Mouse (Mus musculus) liver, adult 2 months (tissue): Measurements from ENCODE around the gene Fn1. TPM values are rescaled to one million over a fixed set of nuclear protein-coding genes. Genes with fewer than 3 reads are reported as not detected.

Experiments used
- DNase-seq: peaks from one replicate; pipeline ENCODE4 v3.0.0-alpha.2; 2011; ENCODE audit warnings: low read depth, low spot score; ENCODE audit errors: extremely low read depth
- H3K27ac ChIP-seq: fragments of 200-500 bp; replicated peaks from 2 replicates; pipeline ENCODE4 v1.5.1; 2012; ENCODE audit warnings: low read depth, mild to moderate bottlenecking, control low read depth, inconsistent platforms, low read length; ENCODE audit not compliant: insufficient read depth
- H3K27me3 ChIP-seq: fragments of 200-500 bp; 2 replicates; pipeline ENCODE4 v1.6.1; 2012; ENCODE audit warnings: mild to moderate bottlenecking, moderate library complexity, low read length, inconsistent platforms; ENCODE audit not compliant: control insufficient read depth, insufficient read depth
- H3K36me3 ChIP-seq: fragments of 200-500 bp; 2 replicates; pipeline ENCODE4 v1.6.1; 2012; ENCODE audit warnings: low read length, inconsistent platforms; ENCODE audit not compliant: control insufficient read depth, insufficient read depth
- H3K4me1 ChIP-seq: fragments of 200-500 bp; 2 replicates; pipeline ENCODE4 v1.6.1; 2011; ENCODE audit warnings: low read length; ENCODE audit not compliant: control insufficient read depth, insufficient read depth
- H3K4me3 ChIP-seq: fragments of 200-500 bp; 2 replicates; pipeline ENCODE4 v1.5.1; 2011; ENCODE audit warnings: low read depth, mild to moderate bottlenecking, control low read depth, low read length, moderate library complexity; ENCODE audit not compliant: insufficient read depth
- H3K79me2 ChIP-seq: fragments of 200-500 bp; 2 replicates; pipeline ENCODE4 v1.6.1; 2012; ENCODE audit warnings: inconsistent platforms, mild to moderate bottlenecking, low read length, moderate library complexity; ENCODE audit not compliant: control insufficient read depth, insufficient read depth
- H3K9ac ChIP-seq: fragments of 200-500 bp; 2 replicates; pipeline ENCODE4 v1.6.1; 2012; ENCODE audit warnings: low read depth, mild to moderate bottlenecking, control low read depth, inconsistent platforms, low read length
- CTCF ChIP-seq: fragments of 200-500 bp; IDR thresholded peaks from 2 replicates; pipeline ENCODE4 v1.5.1; 2011; ENCODE audit warnings: low read depth, low read length, control low read depth
- POLR2A ChIP-seq: fragments of 200-500 bp; IDR thresholded peaks from 2 replicates; pipeline ENCODE4 v1.6.1; 2011; ENCODE audit warnings: low read length, control low read depth; ENCODE audit not compliant: insufficient read depth; ENCODE audit errors: extremely low read depth
- WGBS: fragments of 180-500 bp; shearing (Covaris S2); methylation state at CpG from one replicate; pipeline ENCODE4 v1.1.7; 2018; 5-methylcytosine and 5-hydroxymethylcytosine counted together
- polyA plus RNA-seq: library from polyadenylated mRNA; depleted of rRNA; stranded (reverse); fragments of >200 nt; gene quantifications from 2 replicates; pipeline ENCODE4 v1.2.3, GENCODE M21; 2012
- total RNA-seq: library from RNA; depleted of rRNA; stranded (reverse); fragments of >200 nt; gene quantifications from 2 replicates; pipeline ENCODE4 v1.2.3, GENCODE M21; 2014

Fn1 gene
- total and polyA plus RNA-seq, 2 experiments = 530 to 698 TPM

- H3K27me3 ChIP-seq = no peaks in the 10 kb centered on the region
- H3K79me2 ChIP-seq = no peaks in the 10 kb centered on the region
- H3K4me1 ChIP-seq = no peaks in the 10 kb centered on the region
- no peaks in the 10 kb centered on the region for H3K36me3 ChIP-seq
- H3K4me3 ChIP-seq = no peak overlapping the region
- no peak overlapping the region for H3K27ac ChIP-seq
- WGBS = 86% methylated on average over 5 of the region's 5 CpGs
- TF ChIP-seq CTCF (no peak), POLR2A (no peak)
- H3K9ac ChIP-seq = no peak overlapping the region
- DNase-seq = no peak
Measured at GRCm38 (mm10) chr1:71686791-71687190, 33.8 kb upstream of the Fn1 start.

- no peak for TF ChIP-seq POLR2A
- no peak for TF ChIP-seq CTCF
- Histone ChIP-seq H3K9ac (no peak overlapping the region), H3K27ac (no peak overlapping the region), H3K36me3 (no peaks in the 10 kb centered on the region), H3K27me3 (no peaks in the 10 kb centered on the region), H3K4me3 (no peak overlapping the region), H3K79me2 (no peaks in the 10 kb centered on the region), H3K4me1 (no peaks in the 10 kb centered on the region)
- peak; percentile 29 for DNase-seq
- 61% methylated on average over 6 of the region's 6 CpGs for WGBS
Measured at GRCm38 (mm10) chr1:71683736-71684135, 30.7 kb upstream of the Fn1 start.

- H3K27me3 ChIP-seq = no peaks in the 10 kb centered on the region
- no peak overlapping the region for H3K27ac ChIP-seq
- no peak for DNase-seq
- no peak overlapping the region for H3K9ac ChIP-seq
- H3K4me3 ChIP-seq = no peak overlapping the region
- TF ChIP-seq POLR2A (no peak), CTCF (no peak)
- H3K4me1 ChIP-seq = no peaks in the 10 kb centered on the region
- WGBS = 86% methylated on average over 5 of the region's 5 CpGs
- H3K36me3 ChIP-seq = no peaks in the 10 kb centered on the region
- H3K79me2 ChIP-seq = no peaks in the 10 kb centered on the region
Measured at GRCm38 (mm10) chr1:71682194-71682715, 29.3 kb upstream of the Fn1 start.

- no peak overlapping the region for H3K4me3 ChIP-seq
- whole genome bisulfite sequencing = 63% methylated on average over 2 of the region's 2 CpGs
- no peaks in the 10 kb centered on the region for H3K79me2 ChIP-seq
- no peaks in the 10 kb centered on the region for H3K27me3 ChIP-seq
- no peak overlapping the region for H3K27ac ChIP-seq
- no peak for TF ChIP-seq POLR2A
- no peak for TF ChIP-seq CTCF
- H3K9ac ChIP-seq = no peak overlapping the region
- no peak for DNase-seq
- no peaks in the 10 kb centered on the region for H3K36me3 ChIP-seq
- H3K4me1 ChIP-seq = no peaks in the 10 kb centered on the region
Measured at GRCm38 (mm10) chr1:71681306-71681705, 28.3 kb upstream of the Fn1 start.

- 94% methylated on average over 8 of the region's 8 CpGs for WGBS
Measured at GRCm38 (mm10) chr1:71680046-71680672, 27.2 kb upstream of the Fn1 start.

GRCm38 (mm10) chr1:71675420-71675819, 22.4 kb upstream of the Fn1 start:
- TF ChIP-seq CTCF (peak; percentile 27; the same call in 1 of the 2 replicates), POLR2A (no peak)
- H3K36me3 ChIP-seq = no peaks in the 10 kb centered on the region
- no peaks in the 10 kb centered on the region for H3K79me2 ChIP-seq
- no peak overlapping the region for H3K27ac ChIP-seq
- no peak overlapping the region for H3K4me3 ChIP-seq
- peak; percentile 55 for DNase-seq
- no peaks in the 10 kb centered on the region for H3K4me1 ChIP-seq
- no peak overlapping the region for H3K9ac ChIP-seq
- 57% methylated on average over 2 of the region's 2 CpGs for WGBS
- 0 out of 2 replicates have a peak, but pooled peaks cover 2% of the 10 kb centered on the region for H3K27me3 ChIP-seq

More at GRCm38 (mm10) chr1:71680046-71680672, 27.2 kb upstream of the Fn1 start:
- no peak overlapping the region for H3K9ac ChIP-seq
- no peaks in the 10 kb centered on the region for H3K79me2 ChIP-seq
- no peaks in the 10 kb centered on the region for H3K4me1 ChIP-seq
- TF ChIP-seq CTCF (no peak), POLR2A (no peak)
- DNase-seq = no peak
- no peaks in the 10 kb centered on the region for H3K27me3 ChIP-seq
- no peak overlapping the region for H3K27ac ChIP-seq
- no peak overlapping the region for H3K4me3 ChIP-seq
- H3K36me3 ChIP-seq = no peaks in the 10 kb centered on the region
